Mouse (Mus musculus): ENCODE results near the gene Slc5a8. TPM values are rescaled to one million over a fixed set of nuclear protein-coding genes. Genes with fewer than 3 reads are reported as not detected.

Gene Slc5a8
- not detected for total RNA-seq (2021)

GRCm38 (mm10) chr10:88885632-88886090, at the start of gene Slc5a8:
Gene Slc5a8, plus strand, starts transcription at chr10:88885992.
- intact Hi-C loops (cut with DNase I) = no loop called here
- DNase-seq = no peak

- intact Hi-C loops (cut with DNase I) = no loop called here
These were observed 36.8 kb upstream of the Slc5a8 start for GRCm38 (mm10) chr10:88848876-88849476.

DNA sequence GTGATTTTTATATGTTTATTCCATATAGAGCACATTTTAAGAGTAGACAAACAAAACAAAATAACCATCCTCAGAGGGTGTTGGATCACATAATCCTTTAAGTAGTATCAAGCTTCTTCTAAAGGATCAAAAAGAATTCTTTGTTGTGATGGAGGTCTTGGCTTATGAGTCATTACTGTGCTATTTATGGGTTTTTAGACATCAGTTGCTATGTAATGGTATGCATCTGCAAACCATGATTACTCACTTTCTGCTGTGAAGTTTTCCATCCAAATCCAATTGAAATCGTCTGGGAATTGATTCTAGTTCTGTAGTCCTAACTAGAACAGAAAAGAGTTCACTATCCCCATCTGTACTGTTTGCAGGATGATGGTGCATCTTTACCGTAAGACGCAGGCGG, 35.8 kb upstream of the Slc5a8 start:
- DNase-seq = no peak
- intact Hi-C loops (cut with DNase I) = no loop called here

More at GRCm38 (mm10) chr10:88848876-88849476, 36.8 kb upstream of the Slc5a8 start:
- DNase-seq = no peak

GRCm38 (mm10) chr10:88853326-88853725, 32.5 kb upstream of the Slc5a8 start:
- intact Hi-C loops (cut with DNase I) = no loop called here
- DNase-seq = no peak

DNA sequence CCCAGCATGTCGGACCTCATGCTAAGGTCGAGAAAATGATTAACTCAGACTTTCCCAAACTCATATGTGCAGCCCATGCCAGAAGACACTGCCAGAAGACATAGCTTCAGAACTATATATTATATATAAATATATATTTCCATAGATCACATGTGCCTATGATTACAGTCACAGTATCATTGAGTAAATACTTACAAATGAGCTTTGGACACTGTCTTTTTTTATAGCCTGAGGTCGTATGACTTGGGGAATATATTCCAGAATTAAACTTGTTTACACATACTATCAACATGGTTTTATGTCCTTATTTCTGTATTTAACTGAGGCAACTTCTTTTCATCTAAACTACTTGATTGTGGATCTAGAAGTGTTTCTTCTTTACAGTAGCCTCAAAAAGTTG, 24.9 kb upstream of the Slc5a8 start:
- DNase-seq = no peak
- intact Hi-C loops (cut with DNase I) = no loop called here

GRCm38 (mm10) chr10:88861416-88861815, 24.4 kb upstream of the Slc5a8 start:
- intact Hi-C loops (cut with DNase I) = no loop called here
- DNase-seq = no peak

DNA sequence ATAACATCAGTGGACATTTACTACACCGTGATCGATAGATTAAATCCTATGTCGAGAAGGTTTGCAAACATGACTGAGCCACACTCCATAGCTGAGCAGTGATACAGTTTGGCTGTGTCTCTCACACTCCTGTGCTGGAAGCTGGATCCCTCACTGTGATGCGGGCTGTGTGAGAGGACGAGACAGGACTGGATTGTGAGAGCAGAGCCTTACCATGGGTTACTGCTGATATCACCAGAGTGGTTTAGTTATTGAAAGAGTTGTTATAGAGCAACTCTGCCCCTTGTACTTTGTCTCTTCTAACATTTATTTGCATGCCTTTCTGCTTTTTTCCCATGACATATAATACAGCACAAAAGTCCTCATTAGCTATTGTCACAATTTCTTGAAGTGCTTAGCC, 23.5 kb upstream of the Slc5a8 start:
- intact Hi-C loops (cut with DNase I) = no loop called here
- DNase-seq = no peak

GRCm38 (mm10) chr10:88866017-88866416, 19.8 kb upstream of the Slc5a8 start:
- intact Hi-C loops (cut with DNase I) = no loop called here
- no peak for DNase-seq

DNA sequence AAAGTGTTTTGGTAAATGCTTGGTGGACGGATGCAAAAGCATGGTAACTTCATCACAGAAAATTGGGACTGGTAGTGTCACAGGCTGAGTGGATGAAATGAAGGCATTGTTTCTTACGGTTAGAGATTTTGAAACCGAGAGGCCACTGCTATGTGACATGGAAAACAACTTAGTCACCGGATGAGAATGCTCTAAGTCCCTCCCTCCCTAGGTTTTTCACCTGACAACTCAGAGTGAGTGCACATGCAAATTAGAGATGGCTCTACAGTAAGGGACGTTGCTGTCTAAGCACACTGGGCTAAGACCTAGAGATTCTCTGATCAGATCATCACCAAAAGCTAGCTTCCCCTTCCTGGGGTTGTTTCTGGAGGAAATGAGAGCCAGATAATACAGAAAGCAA, 10.9 kb upstream of the Slc5a8 start:
- intact Hi-C loops (cut with DNase I) = no loop called here
- no peak for DNase-seq

GRCm38 (mm10) chr10:88877421-88877820, 8.4 kb upstream of the Slc5a8 start:
- intact Hi-C loops (cut with DNase I) = no loop called here
- DNase-seq = no peak

DNA sequence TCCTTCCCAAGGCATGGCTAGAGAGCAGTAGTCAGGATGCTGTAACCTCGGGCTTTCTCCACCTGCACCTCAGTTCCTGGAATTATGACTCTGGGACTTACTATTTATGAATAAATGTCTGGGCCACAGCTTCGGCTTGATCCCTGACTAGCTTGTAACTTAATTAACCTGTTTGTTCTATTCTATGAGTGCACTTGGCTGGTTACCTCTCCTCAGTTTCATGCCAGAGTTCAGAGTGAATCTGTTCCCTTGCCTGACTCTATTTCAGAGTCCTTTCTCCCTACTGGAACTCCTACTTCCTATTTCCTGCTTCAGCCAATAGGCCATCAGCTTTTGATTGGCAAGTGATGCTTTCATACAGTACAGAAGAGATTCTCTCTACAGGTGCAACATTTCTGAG, 2.1 kb upstream of the Slc5a8 start:
- DNase-seq = no peak
- intact Hi-C loops (cut with DNase I) = no loop called here

- DNase-seq = no peak
- intact Hi-C loops (cut with DNase I) = no loop called here
These were observed 956 bp upstream of the Slc5a8 start for GRCm38 (mm10) chr10:88884836-88885235.

GRCm38 (mm10) chr10:88886114-88886513, 322 bp downstream of the Slc5a8 start:
- no peak for DNase-seq
- intact Hi-C loops (cut with DNase I) = no loop called here

DNA sequence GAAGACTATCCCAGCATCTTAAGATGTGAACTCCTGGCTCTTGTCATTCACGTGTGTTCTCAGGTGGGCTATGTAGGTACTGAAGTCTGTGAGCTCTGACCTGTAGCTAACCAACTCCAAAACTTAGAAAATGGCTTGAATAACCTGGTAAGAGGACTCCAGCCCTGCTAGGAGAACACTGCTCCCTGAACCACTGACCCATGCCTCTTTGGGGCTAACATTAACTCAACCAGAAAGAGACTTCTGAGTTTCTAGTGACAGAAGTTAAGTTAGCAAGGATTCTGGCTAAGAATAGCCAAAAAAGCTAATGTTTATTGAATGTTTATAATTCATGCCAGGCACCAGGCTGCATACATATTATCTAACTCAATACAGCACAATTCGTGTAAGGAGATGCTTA, 2.6 kb downstream of the Slc5a8 start:
- intact Hi-C loops (cut with DNase I) = no loop called here
- no peak for DNase-seq

DNA sequence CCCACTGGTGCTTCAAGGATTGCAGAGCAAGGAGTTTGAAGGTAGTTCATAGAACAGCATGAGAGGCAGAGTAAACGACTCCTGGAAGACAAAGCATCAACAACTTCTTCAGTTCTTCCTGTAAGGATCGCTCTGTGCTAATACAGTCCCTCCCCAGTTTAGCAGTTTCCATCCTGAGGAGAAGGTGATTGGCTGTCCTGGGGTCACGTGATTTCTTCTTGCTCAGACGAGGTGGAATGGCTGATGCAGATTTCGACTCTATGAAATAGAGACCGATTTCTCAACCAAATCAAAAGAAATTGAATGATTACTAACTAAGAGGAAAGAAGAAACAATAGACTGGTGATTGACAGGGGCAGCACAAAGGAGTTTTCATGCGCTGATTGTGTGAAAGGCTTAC, 5.6 kb downstream of the Slc5a8 start:
- DNase-seq = no peak
- intact Hi-C loops (cut with DNase I) = no loop called here

DNA sequence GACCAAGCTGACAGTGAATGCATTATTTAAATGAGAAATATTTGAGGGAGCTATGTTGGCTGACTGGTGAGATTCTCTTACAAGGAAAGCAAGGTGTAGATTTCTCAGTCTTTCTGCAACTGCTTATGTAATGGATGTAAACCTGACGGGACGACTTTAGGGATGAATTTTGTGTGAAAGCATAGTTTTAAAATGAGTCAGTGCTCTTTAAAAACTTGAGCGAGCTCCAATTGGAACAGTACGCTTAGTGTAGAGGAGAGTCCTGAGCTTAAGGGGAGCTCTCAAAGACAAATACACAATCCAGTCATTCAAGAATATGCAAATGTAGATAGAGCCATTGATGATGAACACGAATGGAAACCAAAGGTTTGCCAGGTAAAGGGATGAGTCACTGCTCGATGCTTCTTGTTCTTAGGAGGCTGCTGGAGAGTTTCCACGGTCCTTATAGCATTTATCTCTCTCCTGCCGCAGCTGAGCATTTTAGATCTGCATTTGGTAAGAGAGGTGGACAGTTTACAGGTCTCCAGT, 6.8 kb downstream of the Slc5a8 start:
- DNase-seq = no peak
- intact Hi-C loops (cut with DNase I) = no loop called here

DNA sequence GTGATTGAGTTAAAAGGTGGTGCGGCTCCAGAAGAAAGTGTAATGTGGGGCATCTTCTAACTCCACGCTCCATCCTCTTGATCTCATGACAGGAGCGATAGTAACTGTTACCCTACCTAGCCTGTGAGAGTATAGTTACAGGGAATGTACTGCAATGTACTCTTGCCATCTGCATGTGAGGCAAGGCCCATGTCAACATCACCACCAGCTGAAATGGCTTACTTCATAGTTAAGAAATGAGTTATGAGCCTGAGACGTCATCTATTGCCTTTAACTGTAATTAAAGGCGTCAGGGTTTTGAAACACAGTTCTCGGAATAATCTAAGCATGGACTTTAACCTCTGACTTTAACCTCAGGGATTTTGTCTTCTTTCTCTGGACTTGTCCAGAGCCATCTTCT, 11.2 kb downstream of the Slc5a8 start:
- intact Hi-C loops (cut with DNase I) = no loop called here
- no peak for DNase-seq

DNA sequence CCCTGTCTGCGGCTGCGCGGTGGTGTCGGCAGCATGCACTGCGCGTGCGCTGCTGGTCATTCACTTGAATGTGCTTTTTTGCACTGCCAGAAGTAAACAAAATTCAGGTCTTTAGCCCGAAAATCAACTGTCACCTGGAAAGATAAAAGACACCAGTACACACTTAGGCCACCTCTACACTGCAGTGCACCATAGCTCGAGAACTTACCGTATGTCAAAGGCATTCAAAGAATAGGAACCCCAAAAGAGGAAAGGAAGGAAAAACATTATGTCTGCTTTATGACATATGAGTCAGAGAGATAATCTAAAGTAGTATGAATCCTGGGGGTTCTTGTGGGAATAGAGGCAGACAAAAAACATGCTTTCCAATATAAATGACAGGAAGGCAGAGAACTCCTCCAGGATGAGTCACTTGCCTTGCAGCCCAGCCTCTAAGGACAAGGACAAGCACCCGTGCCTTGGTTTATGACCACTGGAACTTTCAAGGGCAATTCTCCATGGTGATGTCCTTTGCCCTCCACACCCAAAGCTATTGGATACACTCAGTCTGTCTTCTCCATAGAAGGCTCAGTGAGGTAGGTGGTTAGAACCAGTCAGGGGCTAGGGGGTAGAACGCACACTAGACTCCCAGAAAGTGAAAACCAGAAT, 64.0 kb downstream of the Slc5a8 start:
- intact Hi-C loops (cut with DNase I) = no loop called here
- DNase-seq = no peak

DNA sequence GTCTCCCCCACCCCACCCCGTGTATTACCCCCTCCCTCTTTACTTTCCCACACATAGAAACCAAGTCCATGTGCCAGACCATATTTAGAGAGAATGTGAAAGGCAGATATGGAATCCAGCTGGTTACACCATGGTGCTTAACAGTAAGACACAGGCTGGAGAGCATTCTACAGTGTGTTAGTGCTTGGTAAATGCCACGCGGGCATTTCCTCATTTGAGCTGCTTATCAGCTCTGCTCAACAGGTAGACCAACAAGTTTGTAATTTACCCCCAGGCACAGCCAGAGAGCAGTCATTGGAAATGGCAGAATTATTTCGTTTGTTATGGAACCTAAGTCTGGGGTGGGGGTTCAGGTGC, 64.5 kb downstream of the Slc5a8 start:
- intact Hi-C loops (cut with DNase I) = no loop called here
- no peak for DNase-seq

DNA sequence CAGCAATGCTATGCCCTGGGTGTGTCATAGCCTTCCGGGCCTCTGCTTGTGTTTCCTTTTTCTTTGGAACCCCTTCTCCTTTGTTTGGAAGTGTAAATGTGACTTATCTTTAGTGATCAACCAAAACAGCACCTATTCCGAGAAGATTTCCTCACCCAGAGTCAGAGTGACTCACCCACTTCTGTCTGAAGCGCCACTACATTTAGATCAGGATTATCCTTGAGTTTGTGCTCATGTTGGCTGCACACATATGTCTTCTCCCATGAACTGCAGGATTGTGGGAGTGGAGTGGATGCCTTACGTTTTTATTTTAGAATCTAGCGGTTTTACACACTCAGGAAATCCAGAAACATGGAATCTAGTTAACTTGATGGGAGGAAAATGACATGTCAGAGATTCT, 75.0 kb downstream of the Slc5a8 start:
- DNase-seq = no peak
- intact Hi-C loops (cut with DNase I) = no loop called here

DNA sequence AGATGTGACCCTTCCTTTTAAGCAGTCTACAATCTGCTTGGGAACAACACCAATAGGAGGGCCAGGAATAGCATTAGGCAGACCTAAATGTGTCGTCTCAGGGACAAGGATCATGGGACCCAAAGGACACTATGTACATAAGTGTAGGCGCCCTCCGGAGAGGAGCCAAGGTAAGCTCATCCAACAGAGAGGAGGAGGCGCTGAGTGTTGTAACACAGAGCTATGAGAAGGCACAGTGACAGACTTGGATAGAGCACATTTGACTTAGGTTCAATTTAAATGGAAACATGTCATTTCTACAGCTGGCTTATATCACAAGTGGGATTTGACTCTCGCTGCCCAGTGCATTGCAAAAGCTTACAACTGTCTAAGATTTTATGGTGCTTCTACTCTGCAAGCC, 82.8 kb downstream of the Slc5a8 start:
- peak; percentile 15 to 53 for DNase-seq

DNA sequence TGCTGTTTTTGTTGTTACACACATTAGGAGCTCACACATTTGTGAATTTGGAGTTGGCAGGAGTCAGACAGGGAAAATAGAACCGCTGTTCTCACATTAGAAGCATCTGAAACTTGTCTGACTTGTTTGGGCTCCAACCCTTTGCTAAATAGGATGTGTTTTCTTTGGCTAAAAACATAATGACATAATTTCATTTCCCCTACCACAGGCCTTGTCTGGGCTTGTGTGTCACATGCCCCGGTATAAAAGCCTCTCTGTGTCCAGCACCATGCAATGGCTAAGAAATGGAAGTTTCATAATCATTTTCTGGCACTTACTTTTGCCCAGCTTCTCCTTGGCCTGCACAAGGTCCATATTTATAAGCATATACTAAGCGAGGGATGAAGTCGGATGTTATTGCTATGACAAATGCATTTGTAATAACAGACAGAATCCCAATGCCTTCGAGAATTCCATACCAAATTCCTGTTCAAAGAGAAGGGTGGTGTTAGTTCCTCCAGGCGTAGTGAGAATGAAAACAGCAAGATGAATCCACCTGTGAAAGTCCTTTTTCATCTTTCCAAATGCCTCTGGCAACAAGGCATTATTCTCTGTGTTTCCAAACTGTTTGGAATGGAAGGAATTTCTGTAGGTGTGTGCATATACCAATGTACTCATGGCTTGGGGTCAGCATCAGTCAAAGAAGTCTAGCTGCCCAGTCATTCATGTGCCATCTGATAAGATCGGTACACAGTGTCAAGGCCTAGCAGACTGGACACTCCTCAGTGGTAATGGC, 85.3 kb downstream of the Slc5a8 start:
- intact Hi-C loops (cut with DNase I) = no loop called here
- DNase-seq = peak; percentile 33 to 40

More for the DNA sequence above, 82.8 kb downstream of the Slc5a8 start:
- intact Hi-C loops (cut with DNase I) = no loop called here
